Mouse (Mus musculus) forelimb bud, embryonic 11.5 days (tissue): ENCODE results near the gene Frmd8.

Source experiments
- DNase-seq: peaks from one replicate; pipeline ENCODE4 v3.0.0-alpha.2; 2012; ENCODE audit warnings: low read depth, low spot score

The Frmd8 gene

GRCm38 (mm10) chr19:5849843-5850527 is 25.1 kb downstream of the Frmd8 start:
- peak; percentile 91 for DNase-seq

- peak; percentile 37 for DNase-seq
These were observed 26.0 kb downstream of the Frmd8 start for GRCm38 (mm10) chr19:5848826-5849672.

- no peak for DNase-seq
These were observed 26.8 kb downstream of the Frmd8 start for GRCm38 (mm10) chr19:5848032-5848825.

- peak; percentile 23 for DNase-seq
These were observed 27.7 kb downstream of the Frmd8 start for GRCm38 (mm10) chr19:5847306-5847796.

- peak; percentile 87 for DNase-seq
These were observed 28.3 kb downstream of the Frmd8 start for GRCm38 (mm10) chr19:5846557-5847305.

- DNase-seq, result no peak
These were observed 28.9 kb downstream of the Frmd8 start for GRCm38 (mm10) chr19:5846154-5846553.

- peak; percentile 96 for DNase-seq
These were observed 29.5 kb downstream of the Frmd8 start for GRCm38 (mm10) chr19:5845319-5846135.

- DNase-seq, result no peak
These were observed 30.2 kb downstream of the Frmd8 start for GRCm38 (mm10) chr19:5844831-5845318.

GRCm38 (mm10) chr19:5843781-5844691 is 31.0 kb downstream of the Frmd8 start:
- DNase-seq, result no peak

- no peak for DNase-seq
These were observed 32.0 kb downstream of the Frmd8 start for GRCm38 (mm10) chr19:5842785-5843730.

GRCm38 (mm10) chr19:5841999-5842784 is 32.9 kb downstream of the Frmd8 start:
- DNase-seq, result no peak

- DNase-seq, result no peak
These were observed 33.6 kb downstream of the Frmd8 start for GRCm38 (mm10) chr19:5841389-5841946.

GRCm38 (mm10) chr19:5840890-5841388 is 34.1 kb downstream of the Frmd8 start:
- DNase-seq, result no peak

- DNase-seq, result no peak
These were observed 34.8 kb downstream of the Frmd8 start for GRCm38 (mm10) chr19:5840086-5840889.

GRCm38 (mm10) chr19:5839317-5840085 is 35.6 kb downstream of the Frmd8 start:
- DNase-seq, result no peak
